Mouse (Mus musculus) liver, adult 2 months (tissue): Measurements from ENCODE around the gene Dcaf12.

Source experiments
- CTCF ChIP-seq: fragments of 200-500 bp; IDR thresholded peaks from 2 replicates; pipeline ENCODE4 v1.5.1; 2011; ENCODE audit warnings: low read depth, low read length, control low read depth
- POLR2A ChIP-seq: fragments of 200-500 bp; IDR thresholded peaks from 2 replicates; pipeline ENCODE4 v1.6.1; 2011; ENCODE audit warnings: low read length, control low read depth; ENCODE audit not compliant: insufficient read depth; ENCODE audit errors: extremely low read depth

DNA sequence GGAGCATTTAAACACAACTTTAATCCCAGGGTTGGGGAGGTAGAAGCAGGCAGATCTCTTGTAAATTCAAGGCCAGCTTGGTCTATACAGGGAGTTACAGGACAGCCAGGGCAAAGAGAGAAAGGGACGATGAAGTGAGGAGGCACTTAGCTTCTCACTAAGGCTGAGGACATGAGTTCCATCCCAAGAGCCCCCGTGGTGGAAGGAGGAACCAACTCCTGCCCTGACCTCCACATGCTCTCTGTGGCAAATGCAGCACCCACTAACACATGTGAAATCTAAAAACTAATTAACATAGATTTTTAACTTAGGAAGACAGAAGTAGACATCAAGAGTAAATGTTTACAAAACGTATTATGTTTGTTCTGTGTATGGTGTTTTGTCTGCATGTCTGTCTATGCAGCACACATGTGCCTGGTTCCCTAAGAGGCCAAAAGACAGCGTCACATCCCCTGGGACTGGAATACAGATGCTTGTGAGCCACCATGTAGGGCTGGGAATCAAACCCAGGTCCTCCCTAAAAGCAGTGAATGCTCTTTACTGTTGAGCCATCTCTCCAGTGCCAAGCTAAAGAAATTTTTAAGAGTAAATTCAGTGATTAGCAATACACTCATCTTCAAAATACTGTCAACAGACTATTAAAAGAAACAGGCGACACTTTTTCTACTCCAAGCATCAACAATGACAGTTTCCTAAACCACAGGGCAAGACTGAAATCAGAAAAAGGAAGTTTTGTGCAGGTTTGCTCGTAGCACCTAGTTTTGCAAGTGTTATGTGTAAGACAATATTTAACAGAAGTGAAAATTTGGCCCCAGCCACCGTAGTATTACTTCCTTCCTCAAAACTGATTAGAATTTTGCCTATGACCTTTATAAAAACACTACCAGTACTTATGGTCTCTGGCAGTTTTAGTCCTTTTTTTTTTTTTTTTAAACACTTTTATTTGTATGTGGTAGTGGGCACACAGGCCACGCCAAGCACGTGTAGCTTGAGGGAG is 3.8 kb downstream of the Dcaf12 start:
- no peak for TF ChIP-seq CTCF
- no peak for TF ChIP-seq POLR2A
